Mouse (Mus musculus) bone marrow, adult 2 months (tissue): ENCODE measurements around the gene Zdhhc21.

Experiments used
- CTCF ChIP-seq: fragments of 200-500 bp; IDR thresholded peaks from 2 replicates; pipeline ENCODE4 v1.5.1; 2011; ENCODE audit warnings: low read length, control low read depth; ENCODE audit not compliant: control insufficient read depth, insufficient read depth
- POLR2A ChIP-seq: fragments of 200-500 bp; IDR thresholded peaks from 2 replicates; pipeline ENCODE4 v1.6.1; 2011; ENCODE audit warnings: low read depth, mild to moderate bottlenecking, control low read depth, low read length, borderline replicate concordance; ENCODE audit not compliant: control insufficient read depth

GRCm38 (mm10) chr4:82763586-82763985 lies 96.2 kb downstream of the Zdhhc21 start:
- TF ChIP-seq CTCF, result no peak
- no peak for TF ChIP-seq POLR2A
